Mouse (Mus musculus) spleen, embryonic (tissue): ENCODE results near the gene Gfi1b.

Source experiments
- CTCF ChIA-PET: fragments of 350-600 bp; sonication (Branson Sonifier 250); formaldehyde crosslinking; loops from one replicate; lab custom pipeline; 2022; lab: Charles Lee

Gene Gfi1b

GRCm38 (mm10) chr2:28563303-28563702, 58.5 kb downstream of the Gfi1b start, which contains the start of gene Cel:
Gene Cel, minus strand, starts transcription at chr2:28563403.
- CTCF ChIA-PET = interaction anchor here (0.7 kb wide), 1 partner anchor 16 kb away, joined by 15 read pairs; no protein-coding TSS in a partner anchor
